Mouse (Mus musculus): Measurements from ENCODE around the gene Itga7.

DNA sequence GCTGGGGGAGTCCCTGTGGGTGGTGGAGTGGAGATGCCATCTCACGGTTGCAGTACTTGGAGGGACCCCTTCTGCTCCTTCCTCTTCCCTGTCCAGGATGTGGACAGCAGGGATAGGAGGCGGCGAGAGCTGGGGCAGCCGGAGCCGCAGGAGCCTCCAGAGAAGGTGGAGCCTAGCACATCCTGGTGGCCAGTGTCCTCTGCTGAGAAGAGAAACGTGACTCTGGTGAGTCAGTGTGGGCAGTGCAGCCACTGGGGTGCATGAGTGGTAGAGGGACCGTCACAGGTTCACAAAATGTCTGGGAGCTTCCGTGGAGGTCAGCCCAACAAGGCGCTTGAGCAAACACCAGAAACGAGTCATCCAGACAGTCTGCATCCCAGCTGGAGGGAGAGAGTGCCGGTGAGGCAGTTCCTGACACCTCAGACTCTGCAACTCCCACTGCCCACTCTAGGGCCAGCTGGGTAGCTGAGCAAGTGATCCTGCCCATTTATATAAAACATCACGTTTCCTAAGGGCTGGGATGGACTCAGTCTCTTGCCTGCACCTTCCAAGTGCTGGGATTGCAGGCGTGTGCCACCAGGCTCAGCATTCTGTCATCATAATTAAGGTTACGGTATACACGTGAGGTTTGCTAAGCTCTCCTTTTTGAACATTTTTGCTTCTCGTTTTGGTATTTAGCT is 16.7 kb downstream of the Itga7 start:
- TF ChIP-seq POLR2A (IDR thresholded peaks at IDR 0.05; ENCODE audit: low read depth, low read length) (no peak), CTCF (IDR thresholded peaks at IDR 0.05; ENCODE audit: extremely low read depth, insufficient read length, insufficient replicate concordance, low read depth, low read length) (no peak)
